In genomic region chr13:51844118-51844517, GRCm38 (mm10) we compare ENCODE assay signal across 14 mouse cellular contexts. TPM values are rescaled to one million over a fixed set of nuclear protein-coding genes. Genes with fewer than 3 reads are reported as not detected.
DNase-seq lines count a peak whose midpoint lies in the region; ATAC-seq lines count a peak whose summit lies in the region.
"Had no signal": no experiment of that assay in that cellular context is flagged by ENCODE, and none has a peak within 500 bp of the region (broad histone marks: within the 10 kb centered on the region; RNA-seq: fewer than 3 reads in every experiment).

No protein-coding gene starts in this region.

- H3K4me3 ChIP-seq in midbrain, embryonic 11.5 days (ENCODE audit: low read depth, low read length), result no peak overlapping the region
- no peak overlapping the region for H3K4me3 ChIP-seq in midbrain, embryonic 14.5 days (replicated peaks; ENCODE audit: low read depth, low read length)
- H3K4me3 ChIP-seq: embryonic facial prominence, embryonic 12.5 days; heart, adult 2 months; hindbrain, embryonic 15.5 days had no signal

- H3K4me1 ChIP-seq in midbrain, embryonic 11.5 days (ENCODE audit: control insufficient read depth, insufficient read depth, low read length), result peaks cover 33% of the 10 kb centered on the region
- peaks cover 30% of the 10 kb centered on the region for H3K4me1 ChIP-seq in midbrain, embryonic 14.5 days (ENCODE audit: control insufficient read depth, insufficient read depth, low read length)

- peaks cover 52% of the 10 kb centered on the region for H3K27me3 ChIP-seq in midbrain, embryonic 11.5 days (ENCODE audit: control insufficient read depth, insufficient read depth, low read length)
- peaks cover 30% of the 10 kb centered on the region for H3K27me3 ChIP-seq in midbrain, embryonic 14.5 days (ENCODE audit: control insufficient read depth, insufficient read depth, low read length)
- no peaks in the 10 kb centered on the region for H3K27me3 ChIP-seq in splenic B cell, adult 2 months (ENCODE audit: control insufficient read depth, insufficient read depth, low read length, poor library complexity, severe bottlenecking)

- H3K9ac ChIP-seq in midbrain, embryonic 11.5 days (ENCODE audit: low read length), result no peak overlapping the region
- no peak overlapping the region for H3K9ac ChIP-seq in midbrain, embryonic 14.5 days (replicated peaks; ENCODE audit: low read length)
- H3K9ac ChIP-seq: embryonic facial prominence, embryonic 12.5 days; heart, embryonic 15.5 days; hindbrain, embryonic 15.5 days had no signal

- H3K9me3 ChIP-seq in midbrain, embryonic 11.5 days (ENCODE audit: control insufficient read depth, low read length), result no peaks in the 10 kb centered on the region
- H3K9me3 ChIP-seq in midbrain, embryonic 14.5 days (ENCODE audit: control insufficient read depth, low read length), result no peaks in the 10 kb centered on the region
- H3K9me3 ChIP-seq: embryonic facial prominence, embryonic 12.5 days; heart, embryonic 15.5 days; hindbrain, embryonic 15.5 days had no signal

- H3K36me3 ChIP-seq in midbrain, embryonic 11.5 days (ENCODE audit: control insufficient read depth, insufficient read depth, low read length), result no peaks in the 10 kb centered on the region
- H3K36me3 ChIP-seq in midbrain, embryonic 14.5 days (ENCODE audit: control insufficient read depth, insufficient read depth, low read length), result no peaks in the 10 kb centered on the region
- H3K36me3 ChIP-seq in splenic B cell, adult 2 months (ENCODE audit: control insufficient read depth, insufficient read depth, low read length, poor library complexity, severe bottlenecking), result no peaks in the 10 kb centered on the region
- H3K36me3 ChIP-seq: embryonic facial prominence, embryonic 12.5 days; heart, embryonic 15.5 days; hindbrain, embryonic 15.5 days had no signal

- 88% methylated on average over 10 of the region's 10 CpGs for WGBS in midbrain, embryonic 11.5 days
- WGBS in midbrain, embryonic 14.5 days, result 86% methylated on average over 10 of the region's 10 CpGs

- intact Hi-C loops in heart, postnatal 10 days (cut with DNase I), result loop anchor here (1.0 kb wide), 1 partner anchor 379 kb away; no protein-coding TSS in a partner anchor

- no peak overlapping the region for H3K27ac ChIP-seq in midbrain, embryonic 11.5 days (ENCODE audit: low read depth, low read length)
- no peak overlapping the region for H3K27ac ChIP-seq in midbrain, embryonic 14.5 days (replicated peaks; ENCODE audit: low read depth, low read length)
- H3K27ac ChIP-seq: embryonic facial prominence, embryonic 12.5 days; heart, adult 2 months; heart, embryonic 15.5 days; hindbrain, embryonic 15.5 days had no signal

- peak; percentile 91 for DNase-seq in heart, adult 11 months
- no peak for DNase-seq in heart, postnatal 10 days
- peak; percentile 76 for DNase-seq in midbrain, embryonic 11.5 days (ENCODE audit: low spot score, missing footprints)
- DNase-seq in midbrain, embryonic 14.5 days, result no peak
- peak; percentile 15 for DNase-seq in splenic B cell, adult 2 months (ENCODE audit: low read depth, low spot score)
- no peak for DNase-seq in spleen, postnatal 14 days (ENCODE audit: low spot score in 2 of 2)
- no peak for DNase-seq in urinary bladder, postnatal 14 days (ENCODE audit: low spot score)

- no peak overlapping the region for H3K4me2 ChIP-seq in midbrain, embryonic 11.5 days
- H3K4me2 ChIP-seq in midbrain, embryonic 14.5 days (ENCODE audit: low read length), result no peak overlapping the region
- H3K4me2 ChIP-seq: embryonic facial prominence, embryonic 12.5 days; hindbrain, embryonic 15.5 days had no signal

- ATAC-seq in midbrain, embryonic 11.5 days (ENCODE audit: low FRiP score), result no peak
- ATAC-seq in midbrain, embryonic 14.5 days (ENCODE audit: low FRiP score, low TSS enrichment), result no peak
- ATAC-seq in granulocyte monocyte progenitor cell, adult 5-6 weeks (replicated peaks; ENCODE audit: poor library complexity, severe bottlenecking), result 0 out of 2 replicates have a peak, but pooled peaks have one; percentile 0
- ATAC-seq: forebrain, embryonic 14.5 days; intestine, embryonic 16.5 days had no signal

RNA-seq across cellular contexts. Expression of gene Gadd45g, which starts 2.4 kb away (rescaled TPM):
- total RNA-seq in heart, postnatal 10 days (2021), result 10 to 100 TPM; 27.8 to 37.9 TPM
- 252 and 256 TPM in 2 replicates for polyA plus RNA-seq in midbrain, embryonic 11.5 days (2014; fragmentation: Nextera tagmentation; extraction: Ambion mirVana)
- polyA plus RNA-seq in midbrain, embryonic 14.5 days (2014; fragmentation: Nextera tagmentation; extraction: Ambion mirVana), result 58.7 and 85.9 TPM in 2 replicates
- total RNA-seq in granulocyte monocyte progenitor cell, adult 5-6 weeks (2014; fragmentation: Nextera tagmentation), result 0.60 and 1.8 TPM in 2 replicates
- total RNA-seq in granulocyte monocyte progenitor cell, adult 5-6 weeks (2017), result 3.3 and 7.0 TPM in 2 replicates

RNA-seq across cellular contexts. Expression of gene Sema4d, which starts 50.6 kb away (rescaled TPM):
- 10 to 100 TPM; 69.1 to 79.5 TPM for total RNA-seq in heart, postnatal 10 days (2021)
- polyA plus RNA-seq in midbrain, embryonic 11.5 days (2014; fragmentation: Nextera tagmentation; extraction: Ambion mirVana), result 4.9 and 5.0 TPM in 2 replicates
- 11.5 and 13.3 TPM in 2 replicates for polyA plus RNA-seq in midbrain, embryonic 14.5 days (2014; fragmentation: Nextera tagmentation; extraction: Ambion mirVana)
- 31.5 and 32.8 TPM in 2 replicates for total RNA-seq in granulocyte monocyte progenitor cell, adult 5-6 weeks (2014; fragmentation: Nextera tagmentation)
- 8.3 and 9.9 TPM in 2 replicates for total RNA-seq in granulocyte monocyte progenitor cell, adult 5-6 weeks (2017)

Comparison
In these comparisons a context has a peak if more than half of its experiments do, and no peak if none do; other contexts are left out.
1. DNase-seq: peak in heart, adult 11 months (single experiment), midbrain, embryonic 11.5 days (single experiment) and splenic B cell, adult 2 months (single experiment); none in heart, postnatal 10 days (0 of 2), midbrain, embryonic 14.5 days (single experiment), spleen, postnatal 14 days (0 of 2) and urinary bladder, postnatal 14 days (single experiment).